Mouse (Mus musculus): ENCODE data around the gene Fra10ac1. TPM values are rescaled to one million over a fixed set of nuclear protein-coding genes. Genes with fewer than 3 reads are reported as not detected.

The Fra10ac1 gene
- polyA plus RNA-seq, 1 experiment: 15.3 TPM

- no peak overlapping the region for H3K27ac ChIP-seq (ENCODE audit: insufficient read depth, low read depth, low read length)
- TF ChIP-seq POLR2A (IDR thresholded peaks at IDR 0.05; ENCODE audit: borderline replicate concordance, low read depth, low read length) (no peak), CTCF (IDR thresholded peaks at IDR 0.05; ENCODE audit: low read depth, low read length) (no peak)
- no peak overlapping the region for H3K4me3 ChIP-seq (ENCODE audit: insufficient read depth, low read length)
- H3K4me1 ChIP-seq (ENCODE audit: control insufficient read depth, insufficient read depth, low read length): no peaks in the 10 kb centered on the region
These were observed 12.6 kb upstream of the Fra10ac1 start for GRCm38 (mm10) chr19:38236526-38236925.

- Histone ChIP-seq H3K4me1 (ENCODE audit: control insufficient read depth, insufficient read depth, low read length) (no peaks in the 10 kb centered on the region), H3K4me3 (ENCODE audit: insufficient read depth, low read length) (no peak overlapping the region), H3K27ac (ENCODE audit: insufficient read depth, low read depth, low read length) (no peak overlapping the region)
- TF ChIP-seq CTCF (IDR thresholded peaks at IDR 0.05; ENCODE audit: low read depth, low read length) (no peak), POLR2A (IDR thresholded peaks at IDR 0.05; ENCODE audit: borderline replicate concordance, low read depth, low read length) (no peak)
These were observed 8.6 kb upstream of the Fra10ac1 start for GRCm38 (mm10) chr19:38232516-38232915.

GRCm38 (mm10) chr19:38232087-38232486 lies 8.1 kb upstream of the Fra10ac1 start:
- no peaks in the 10 kb centered on the region for H3K4me1 ChIP-seq (ENCODE audit: control insufficient read depth, insufficient read depth, low read length)
- no peak overlapping the region for H3K4me3 ChIP-seq (ENCODE audit: insufficient read depth, low read length)
- TF ChIP-seq CTCF (IDR thresholded peaks at IDR 0.05; ENCODE audit: low read depth, low read length): no peak
- TF ChIP-seq POLR2A (IDR thresholded peaks at IDR 0.05; ENCODE audit: borderline replicate concordance, low read depth, low read length): no peak
- H3K27ac ChIP-seq (ENCODE audit: insufficient read depth, low read depth, low read length): no peak overlapping the region

DNA sequence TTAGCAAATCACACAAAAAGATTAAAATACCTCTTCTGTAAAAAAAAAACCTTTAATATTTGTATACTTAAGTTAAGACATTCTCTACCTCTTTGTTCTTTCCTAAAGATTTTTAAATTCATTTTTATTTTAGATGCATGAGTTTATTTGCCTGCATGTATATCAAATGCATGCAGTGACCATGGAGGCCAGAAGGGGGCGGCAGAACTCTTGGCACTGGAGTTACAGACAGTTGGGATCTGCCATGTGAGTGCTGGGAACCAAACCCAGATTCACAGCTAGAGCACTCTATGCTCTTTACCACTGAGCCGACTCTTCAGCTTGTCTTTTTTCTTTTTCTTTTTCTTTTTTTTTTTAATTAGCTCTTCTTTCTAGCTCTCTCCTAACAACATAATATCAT lies 4.7 kb upstream of the Fra10ac1 start:
- no peaks in the 10 kb centered on the region for H3K4me1 ChIP-seq (ENCODE audit: control insufficient read depth, insufficient read depth, low read length)
- no peak for TF ChIP-seq POLR2A (IDR thresholded peaks at IDR 0.05; ENCODE audit: borderline replicate concordance, low read depth, low read length)
- TF ChIP-seq CTCF (IDR thresholded peaks at IDR 0.05; ENCODE audit: low read depth, low read length): no peak
- H3K27ac ChIP-seq (ENCODE audit: insufficient read depth, low read depth, low read length): no peak overlapping the region
- no peak overlapping the region for H3K4me3 ChIP-seq (ENCODE audit: insufficient read depth, low read length)

DNA sequence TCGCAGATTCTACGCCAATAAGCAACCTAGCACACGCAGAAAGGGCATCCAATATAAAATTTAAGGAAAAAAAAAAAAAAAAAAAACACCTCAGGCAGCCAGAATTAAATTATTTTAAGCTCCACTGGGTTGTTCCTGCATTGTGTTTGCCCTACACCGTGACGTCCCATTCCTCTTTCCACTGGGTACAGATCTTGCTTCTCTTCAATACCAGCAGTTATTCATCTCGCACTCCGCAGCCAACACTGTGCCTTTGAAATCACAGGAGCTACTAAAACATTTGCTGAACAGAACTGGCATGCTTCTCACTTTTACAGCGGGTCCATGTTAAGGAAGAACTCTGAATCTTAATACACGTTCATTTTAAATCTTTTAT lies 717 bp upstream of the Fra10ac1 start:
- TF ChIP-seq POLR2A (IDR thresholded peaks at IDR 0.05; ENCODE audit: borderline replicate concordance, low read depth, low read length): no peak
- TF ChIP-seq CTCF (IDR thresholded peaks at IDR 0.05; ENCODE audit: low read depth, low read length): no peak

DNA sequence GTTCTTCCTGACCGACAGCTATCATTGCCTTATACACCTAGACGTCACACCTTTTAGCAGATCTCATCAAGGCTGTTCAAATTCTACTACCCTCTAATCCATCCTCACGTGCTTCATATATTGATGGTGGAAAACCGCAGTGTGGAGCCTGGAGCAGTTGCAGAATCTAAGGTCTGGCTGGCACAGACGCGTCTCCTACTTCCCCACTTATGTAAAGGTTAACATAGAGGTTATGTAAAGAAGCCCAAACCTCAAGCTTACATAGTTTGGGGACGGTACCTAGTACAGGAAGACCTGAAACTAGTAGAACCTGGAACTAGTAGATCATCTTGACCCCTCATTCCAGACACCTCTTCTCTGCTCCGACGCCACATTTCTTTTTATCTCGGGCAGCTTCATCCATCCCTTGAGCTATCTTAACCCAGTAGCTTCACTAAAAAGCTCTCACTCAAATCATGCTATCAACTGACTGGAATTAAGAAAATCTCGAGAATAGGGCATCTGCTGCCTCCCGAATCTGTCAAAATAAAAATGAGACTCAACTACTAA lies 526 bp downstream of the Fra10ac1 start:
- H3K4me1 ChIP-seq (ENCODE audit: control insufficient read depth, insufficient read depth, low read length): peaks cover 6% of the 10 kb centered on the region; the same call in 1 of the 2 replicates
- H3K27ac ChIP-seq (ENCODE audit: insufficient read depth, low read depth, low read length): peak overlapping the region; percentile 42
- H3K4me3 ChIP-seq (ENCODE audit: insufficient read depth, low read length): peak overlapping the region; percentile 88
- no peak for TF ChIP-seq POLR2A (IDR thresholded peaks at IDR 0.05; ENCODE audit: borderline replicate concordance, low read depth, low read length)
- TF ChIP-seq CTCF (IDR thresholded peaks at IDR 0.05; ENCODE audit: low read depth, low read length): no peak

More for the DNA sequence above, 717 bp upstream of the Fra10ac1 start:
- Histone ChIP-seq H3K4me1 (ENCODE audit: control insufficient read depth, insufficient read depth, low read length) (peaks cover 6% of the 10 kb centered on the region; the same call in 1 of the 2 replicates), H3K27ac (ENCODE audit: insufficient read depth, low read depth, low read length) (no peak overlapping the region), H3K4me3 (ENCODE audit: insufficient read depth, low read length) (peak overlapping the region; percentile 88; the same call in 1 of the 2 replicates)

GRCm38 (mm10) chr19:38217696-38218095 lies 6.3 kb downstream of the Fra10ac1 start:
- H3K4me1 ChIP-seq (ENCODE audit: control insufficient read depth, insufficient read depth, low read length): peaks cover 5% of the 10 kb centered on the region; the same call in 1 of the 2 replicates
- TF ChIP-seq POLR2A (IDR thresholded peaks at IDR 0.05; ENCODE audit: borderline replicate concordance, low read depth, low read length): no peak
- no peak for TF ChIP-seq CTCF (IDR thresholded peaks at IDR 0.05; ENCODE audit: low read depth, low read length)
- H3K4me3 ChIP-seq (ENCODE audit: insufficient read depth, low read length): no peak overlapping the region
- no peak overlapping the region for H3K27ac ChIP-seq (ENCODE audit: insufficient read depth, low read depth, low read length)

- Histone ChIP-seq H3K4me3 (ENCODE audit: insufficient read depth, low read length) (no peak overlapping the region), H3K4me1 (ENCODE audit: control insufficient read depth, insufficient read depth, low read length) (peaks cover 7% of the 10 kb centered on the region), H3K27ac (ENCODE audit: insufficient read depth, low read depth, low read length) (no peak overlapping the region)
- no peak for TF ChIP-seq POLR2A (IDR thresholded peaks at IDR 0.05; ENCODE audit: borderline replicate concordance, low read depth, low read length)
- no peak for TF ChIP-seq CTCF (IDR thresholded peaks at IDR 0.05; ENCODE audit: low read depth, low read length)
These were observed 17.3 kb downstream of the Fra10ac1 start for GRCm38 (mm10) chr19:38206669-38207068.

GRCm38 (mm10) chr19:38198731-38199130 lies 25.2 kb downstream of the Fra10ac1 start:
- TF ChIP-seq POLR2A (IDR thresholded peaks at IDR 0.05; ENCODE audit: borderline replicate concordance, low read depth, low read length): no peak
- no peak for TF ChIP-seq CTCF (IDR thresholded peaks at IDR 0.05; ENCODE audit: low read depth, low read length)
- Histone ChIP-seq H3K4me1 (ENCODE audit: control insufficient read depth, insufficient read depth, low read length) (no peaks in the 10 kb centered on the region), H3K4me3 (ENCODE audit: insufficient read depth, low read length) (no peak overlapping the region), H3K27ac (ENCODE audit: insufficient read depth, low read depth, low read length) (no peak overlapping the region)

GRCm38 (mm10) chr19:38195245-38195644 lies 28.7 kb downstream of the Fra10ac1 start:
- no peak overlapping the region for H3K4me3 ChIP-seq (ENCODE audit: insufficient read depth, low read length)
- H3K4me1 ChIP-seq (ENCODE audit: control insufficient read depth, insufficient read depth, low read length): no peaks in the 10 kb centered on the region
- TF ChIP-seq CTCF (IDR thresholded peaks at IDR 0.05; ENCODE audit: low read depth, low read length): no peak
- TF ChIP-seq POLR2A (IDR thresholded peaks at IDR 0.05; ENCODE audit: borderline replicate concordance, low read depth, low read length): no peak
- no peak overlapping the region for H3K27ac ChIP-seq (ENCODE audit: insufficient read depth, low read depth, low read length)

All from bone marrow macrophage, adult 2 months (primary cell).